Comparison of ENCODE assay signal across 25 mouse cellular contexts in the genomic region with DNA sequence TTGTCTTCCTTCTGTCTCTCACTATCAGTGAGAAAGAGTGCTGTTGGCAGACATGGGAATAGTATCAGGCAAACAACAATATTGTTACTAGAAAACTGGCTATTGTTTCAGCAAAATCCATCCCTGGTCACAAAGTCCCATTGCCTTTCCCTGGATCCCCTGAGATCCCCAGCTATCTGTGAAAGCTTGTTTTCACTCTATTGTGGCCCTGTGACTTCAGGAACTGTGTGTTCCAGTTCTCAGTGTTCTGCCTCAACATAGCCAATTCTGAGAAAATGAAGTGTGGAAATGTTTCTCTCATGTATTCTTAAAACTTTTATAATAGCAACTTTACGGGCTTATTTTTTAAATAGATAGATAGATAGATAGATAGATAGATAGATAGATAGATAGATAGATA.
DNase-seq lines count a peak whose midpoint lies in the region; ATAC-seq and TF ChIP-seq lines count a peak whose summit lies in the region.
"Had no signal": no experiment of that assay in that cellular context is flagged by ENCODE, and none has a peak within 500 bp of the region (broad histone marks: within the 10 kb centered on the region; RNA-seq: fewer than 3 reads in every experiment).

No protein-coding gene starts in this region.

- no peak for TF ChIP-seq CTCF in liver, postnatal 0 days (IDR thresholded peaks at IDR 0.05; ENCODE audit: low read depth)

- H3K4me3 ChIP-seq in heart, embryonic 10.5 days = no peak overlapping the region
- no peak overlapping the region for H3K4me3 ChIP-seq in heart, embryonic 11.5 days (ENCODE audit: low read depth, low read length)
- no peak overlapping the region for H3K4me3 ChIP-seq in liver, postnatal 0 days (ENCODE audit: low read depth, low read length)
- H3K4me3 ChIP-seq in liver, embryonic 11.5 days (ENCODE audit: low read depth, low read length) = no peak overlapping the region
- H3K4me3 ChIP-seq: forebrain, embryonic 10.5 days; forebrain, embryonic 13.5 days; gastrocnemius, adult 2 months; heart, adult 2 months; hindbrain, embryonic 10.5 days; hindbrain, embryonic 13.5 days; intestine, embryonic 15.5 days had no signal

- H3K9me3 ChIP-seq in heart, embryonic 10.5 days = no peaks in the 10 kb centered on the region
- H3K9me3 ChIP-seq in heart, embryonic 11.5 days (replicated peaks; ENCODE audit: control insufficient read depth, low read length) = no peaks in the 10 kb centered on the region
- no peaks in the 10 kb centered on the region for H3K9me3 ChIP-seq in liver, postnatal 0 days (ENCODE audit: low read length)
- H3K9me3 ChIP-seq in liver, embryonic 11.5 days (ENCODE audit: control insufficient read depth, low read length) = no peaks in the 10 kb centered on the region
- H3K9me3 ChIP-seq: forebrain, embryonic 10.5 days; forebrain, embryonic 13.5 days; hindbrain, embryonic 10.5 days; hindbrain, embryonic 13.5 days; intestine, embryonic 15.5 days had no signal

- ATAC-seq in heart, embryonic 11.5 days (replicated peaks; ENCODE audit: insufficient number of reproducible peaks, low FRiP score, low TSS enrichment) = no peak
- no peak for ATAC-seq in liver, postnatal 0 days
- no peak for ATAC-seq in liver, embryonic 11.5 days (replicated peaks; ENCODE audit: low FRiP score)
- ATAC-seq: activated CD4-positive, CD25-positive, alpha-beta regulatory T cell, adult 4 months; forebrain, embryonic 13.5 days; forebrain, embryonic 16.5 days; hindbrain, embryonic 16.5 days; intestine, embryonic 15.5 days had no signal

- no peaks in the 10 kb centered on the region for H3K36me3 ChIP-seq in heart, embryonic 10.5 days
- no peaks in the 10 kb centered on the region for H3K36me3 ChIP-seq in heart, embryonic 11.5 days (ENCODE audit: control insufficient read depth, insufficient read depth, low read length)
- no peaks in the 10 kb centered on the region for H3K36me3 ChIP-seq in liver, postnatal 0 days (replicated peaks; ENCODE audit: insufficient read depth, low read length)
- H3K36me3 ChIP-seq in liver, embryonic 11.5 days (ENCODE audit: control insufficient read depth, insufficient read depth, low read length) = no peaks in the 10 kb centered on the region
- H3K36me3 ChIP-seq: forebrain, embryonic 10.5 days; hindbrain, embryonic 10.5 days; hindbrain, embryonic 13.5 days; intestine, embryonic 15.5 days had no signal

- no peak overlapping the region for H3K9ac ChIP-seq in heart, embryonic 11.5 days (ENCODE audit: low read depth, low read length)
- H3K9ac ChIP-seq in liver, postnatal 0 days (replicated peaks) = no peak overlapping the region
- H3K9ac ChIP-seq in liver, embryonic 11.5 days (ENCODE audit: low read depth, low read length) = no peak overlapping the region
- H3K9ac ChIP-seq: forebrain, embryonic 13.5 days; hindbrain, embryonic 13.5 days; intestine, embryonic 15.5 days had no signal

- peak; percentile 50; the same call in 1 of the 2 replicates for TF ChIP-seq EP300 in liver, postnatal 0 days (IDR thresholded peaks at IDR 0.05; ENCODE audit: low read depth)

- no peak overlapping the region for H3K27ac ChIP-seq in heart, embryonic 10.5 days
- no peak overlapping the region for H3K27ac ChIP-seq in heart, embryonic 11.5 days (ENCODE audit: low read depth, low read length)
- no peak overlapping the region for H3K27ac ChIP-seq in liver, postnatal 0 days (ENCODE audit: low read depth)
- no peak overlapping the region for H3K27ac ChIP-seq in liver, embryonic 11.5 days (ENCODE audit: low read depth, low read length)
- H3K27ac ChIP-seq: forebrain, embryonic 10.5 days; forebrain, embryonic 13.5 days; gastrocnemius, adult 2 months; heart, adult 2 months; hindbrain, embryonic 10.5 days; hindbrain, embryonic 13.5 days had no signal

- H3K4me2 ChIP-seq in heart, embryonic 11.5 days = no peak overlapping the region
- H3K4me2 ChIP-seq in liver, postnatal 0 days (ENCODE audit: low read depth, low read length) = no peak overlapping the region
- no peak overlapping the region for H3K4me2 ChIP-seq in liver, embryonic 11.5 days
- H3K4me2 ChIP-seq: forebrain, embryonic 13.5 days; hindbrain, embryonic 13.5 days; intestine, embryonic 15.5 days had no signal

- H3K27me3 ChIP-seq in heart, embryonic 10.5 days (ENCODE audit: insufficient read depth, poor library complexity, severe bottlenecking) = no peaks in the 10 kb centered on the region
- no peaks in the 10 kb centered on the region for H3K27me3 ChIP-seq in heart, embryonic 11.5 days (ENCODE audit: control insufficient read depth, insufficient read depth, low read length)
- no peaks in the 10 kb centered on the region for H3K27me3 ChIP-seq in liver, postnatal 0 days (ENCODE audit: insufficient read depth, low read length)
- H3K27me3 ChIP-seq in liver, embryonic 11.5 days (replicated peaks; ENCODE audit: control insufficient read depth, insufficient read depth, low read length) = no peaks in the 10 kb centered on the region
- H3K27me3 ChIP-seq: forebrain, embryonic 13.5 days; hindbrain, embryonic 13.5 days; intestine, embryonic 15.5 days had no signal

- 81% methylated on average over 1 of the region's 1 CpGs for WGBS in heart, embryonic 10.5 days
- 61% methylated on average over 1 of the region's 1 CpGs for WGBS in heart, embryonic 11.5 days (ENCODE audit: insufficient replicate concordance)
- WGBS in liver, postnatal 0 days (ENCODE audit: insufficient replicate concordance) = 80% methylated on average over 1 of the region's 1 CpGs
- 83% methylated on average over 1 of the region's 1 CpGs for WGBS in liver, embryonic 11.5 days

- peaks cover 24% of the 10 kb centered on the region for H3K4me1 ChIP-seq in heart, embryonic 10.5 days
- peaks cover 20% of the 10 kb centered on the region for H3K4me1 ChIP-seq in heart, embryonic 11.5 days (ENCODE audit: control insufficient read depth, insufficient read depth, low read length)
- no peaks in the 10 kb centered on the region for H3K4me1 ChIP-seq in liver, postnatal 0 days (ENCODE audit: insufficient read depth)
- H3K4me1 ChIP-seq in liver, embryonic 11.5 days (replicated peaks; ENCODE audit: control insufficient read depth, insufficient read depth, low read length) = peaks cover 4% of the 10 kb centered on the region

- peak; percentile 96 for DNase-seq in heart, adult 11 months
- DNase-seq in heart, embryonic 10.5 days (ENCODE audit: low spot score) = no peak
- peak; percentile 26 to 59 for DNase-seq in heart, adult 9 months (ENCODE audit: low spot score in 2 of 2)
- no peak for DNase-seq in liver, postnatal 0 days
- no peak for DNase-seq in liver, embryonic 11.5 days (ENCODE audit: low spot score)
- DNase-seq in testis, postnatal 14 days (ENCODE audit: low spot score) = peak; percentile 13
- no peak for DNase-seq in testis, postnatal 10 days (ENCODE audit: low spot score)
- DNase-seq: adrenal gland, adult 8-10 months; adrenal gland, postnatal 25 days; cerebellum, adult 18-20 months; cerebellum, adult 9-10 months; cerebellum, postnatal 14 days; gastrocnemius, adult 2 months; gastrocnemius, postnatal 14 days; kidney, adult 11 months had no signal

Comparison
In these comparisons a context has a peak if more than half of its experiments do, and no peak if none do; other contexts are left out.
1. DNase-seq: peak in heart, adult 11 months (single experiment), heart, adult 9 months (2 of 2) and testis, postnatal 14 days (single experiment); none in heart, embryonic 10.5 days (single experiment), liver, postnatal 0 days (single experiment), liver, embryonic 11.5 days (single experiment) and testis, postnatal 10 days (single experiment).